Mouse (Mus musculus) MEL (cell line): ENCODE data around the gene Atad1. TPM values are rescaled to one million over a fixed set of nuclear protein-coding genes. Genes with fewer than 3 reads are reported as not detected.

Experiments used
- DNase-seq: peaks from one replicate; pipeline ENCODE4 v3.0.0; 2011; ENCODE audit warnings: low read depth, low spot score
- H3K27ac ChIP-seq: 2 replicates; pipeline ENCODE4 v1.5.1; 2012; ENCODE audit warnings: low read depth, mild to moderate bottlenecking, control low read depth, low read length, moderate library complexity; ENCODE audit not compliant: control insufficient read depth
- H3K27me3 ChIP-seq, 2 experiments: fragments of 150-350 bp in 1 of 2; sonication (generic) in 1 of 2; 2 replicates each; pipeline ENCODE4 v1.6.1; 2012; ENCODE audit warnings: low read length in 2 of 2, mild to moderate bottlenecking in 2 of 2, improper control_type of control experiment in 1 of 2, moderate library complexity in 1 of 2; ENCODE audit not compliant: insufficient read depth in 2 of 2, control insufficient read depth in 1 of 2
- H3K36me3 ChIP-seq, 2 experiments: 2 replicates each; pipeline ENCODE4 v1.6.1; 2012 to 2014; ENCODE audit warnings: low read length in 2 of 2, improper control_type of control experiment in 1 of 2, inconsistent platforms in 1 of 2, mild to moderate bottlenecking in 1 of 2; ENCODE audit not compliant: insufficient read depth in 2 of 2, control insufficient read depth in 1 of 2
- H3K4me1 ChIP-seq, 2 experiments: fragments of 150-350 bp in 1 of 2; sonication (generic) in 1 of 2; 2 replicates each; pipeline ENCODE4 v1.6.1; 2012; ENCODE audit warnings: low read length in 2 of 2, improper control_type of control experiment in 1 of 2, mild to moderate bottlenecking in 1 of 2; ENCODE audit not compliant: insufficient read depth in 2 of 2, control insufficient read depth in 1 of 2
- H3K4me3 ChIP-seq, 2 experiments: fragments of 150-350 bp in 1 of 2; sonication (generic) in 1 of 2; 2 replicates each; pipeline ENCODE4 v1.5.1; 2012; ENCODE audit warnings: low read depth in 2 of 2, low read length in 2 of 2, mild to moderate bottlenecking in 2 of 2, moderate library complexity in 2 of 2, control low read depth in 1 of 2, improper control_type of control experiment in 1 of 2; ENCODE audit not compliant: control insufficient read depth in 1 of 2, insufficient read depth in 1 of 2
- H3K79me2 ChIP-seq: 2 replicates; pipeline ENCODE4 v1.6.1; 2012; ENCODE audit warnings: mild to moderate bottlenecking, low read length, moderate library complexity; ENCODE audit not compliant: control insufficient read depth, poor library complexity, insufficient read depth
- H3K9ac ChIP-seq: 2 replicates; pipeline ENCODE4 v1.6.1; 2012; ENCODE audit warnings: low read depth, mild to moderate bottlenecking, control low read depth, low read length, moderate library complexity; ENCODE audit not compliant: control insufficient read depth, poor library complexity, severe bottlenecking
- H3K9me3 ChIP-seq: fragments of 150-350 bp; sonication (generic); replicated peaks from 2 replicates; pipeline ENCODE4 v1.6.1; 2012; ENCODE audit warnings: mild to moderate bottlenecking, low read length, improper control_type of control experiment, moderate library complexity; ENCODE audit not compliant: insufficient read depth
- BHLHE40 ChIP-seq: IDR thresholded peaks from 2 replicates; pipeline ENCODE4 v1.6.1; 2012; ENCODE audit warnings: low read depth, mild to moderate bottlenecking, inconsistent platforms, low read length, improper control_type of control experiment, borderline replicate concordance
- CTCF ChIP-seq, 3 experiments: IDR thresholded peaks in 2 of 3; conservative IDR thresholded peaks in 1 of 3; 2 replicates each; pipeline ENCODE4 v1.5.1; 2011 to 2012; ENCODE audit warnings: low read length in 3 of 3, low read depth in 2 of 3, mild to moderate bottlenecking in 2 of 3, improper control_type of control experiment in 1 of 3, inconsistent platforms in 1 of 3, mixed read lengths in 1 of 3, moderate library complexity in 1 of 3; ENCODE audit not compliant: control insufficient read depth in 1 of 3, insufficient read depth in 1 of 3, poor library complexity in 1 of 3, severe bottlenecking in 1 of 3
- ELF1 ChIP-seq: IDR thresholded peaks from 2 replicates; pipeline ENCODE4 v1.6.1; 2014; ENCODE audit warnings: low read depth, mild to moderate bottlenecking, inconsistent platforms, low read length, improper control_type of control experiment, moderate library complexity
- HCFC1 ChIP-seq: IDR thresholded peaks from 2 replicates; pipeline ENCODE4 v1.6.1; 2012; ENCODE audit warnings: low read depth, mild to moderate bottlenecking, inconsistent platforms, low read length, improper control_type of control experiment, moderate library complexity
- KAT2A ChIP-seq: conservative IDR thresholded peaks from 2 replicates; pipeline ENCODE4 v1.6.1; 2012; ENCODE audit warnings: low read depth, low read length, improper control_type of control experiment, inconsistent platforms
- MAFK ChIP-seq: IDR thresholded peaks from 2 replicates; pipeline ENCODE4 v1.6.1; 2011; ENCODE audit warnings: low read depth, mild to moderate bottlenecking, low read length, improper control_type of control experiment, borderline replicate concordance
- MAX ChIP-seq: IDR thresholded peaks from 2 replicates; pipeline ENCODE4 v1.6.1; 2011; ENCODE audit warnings: low read length, improper control_type of control experiment
- MAZ ChIP-seq: IDR thresholded peaks from 2 replicates; pipeline ENCODE4 v1.6.1; 2012; ENCODE audit warnings: low read depth, mild to moderate bottlenecking, inconsistent platforms, low read length, improper control_type of control experiment
- MEF2A ChIP-seq: IDR thresholded peaks from 2 replicates; pipeline ENCODE4 v1.6.1; 2014; ENCODE audit warnings: low read depth, mild to moderate bottlenecking, inconsistent platforms, low read length, improper control_type of control experiment; ENCODE audit not compliant: poor library complexity, insufficient replicate concordance, severe bottlenecking; ENCODE audit errors: extremely low read depth
- MYB ChIP-seq: IDR thresholded peaks from 2 replicates; pipeline ENCODE4 v1.6.1; 2011; ENCODE audit warnings: mild to moderate bottlenecking, low read depth, low read length, improper control_type of control experiment
- MYC ChIP-seq: IDR thresholded peaks from 2 replicates; pipeline ENCODE4 v1.6.1; 2011; ENCODE audit warnings: low read depth, mild to moderate bottlenecking, low read length, improper control_type of control experiment, moderate library complexity
- NRF1 ChIP-seq: IDR thresholded peaks from 2 replicates; pipeline ENCODE4 v1.6.1; 2014; ENCODE audit warnings: low read depth, mild to moderate bottlenecking, inconsistent platforms, low read length, improper control_type of control experiment, moderate library complexity; ENCODE audit not compliant: poor library complexity, insufficient read depth, severe bottlenecking
- POLR2A ChIP-seq, 2 experiments: IDR thresholded peaks; 2 replicates each; pipeline ENCODE4 v1.6.1; 2011 to 2012; ENCODE audit warnings: low read length in 2 of 2, mild to moderate bottlenecking in 2 of 2, control low read depth in 1 of 2, improper control_type of control experiment in 1 of 2, low read depth in 1 of 2, moderate library complexity in 1 of 2; ENCODE audit not compliant: control insufficient read depth in 1 of 2, insufficient read depth in 1 of 2, poor library complexity in 1 of 2
- POLR2AphosphoS2 ChIP-seq: IDR thresholded peaks from 2 replicates; pipeline ENCODE4 v1.6.1; 2011; ENCODE audit warnings: low read length, improper control_type of control experiment
- POLR2AphosphoS5 ChIP-seq: IDR thresholded peaks from 2 replicates; pipeline ENCODE4 v1.6.1; 2012; ENCODE audit warnings: low read depth, borderline replicate concordance, mild to moderate bottlenecking, inconsistent platforms, low read length, moderate library complexity, mixed read lengths
- RAD21 ChIP-seq: IDR thresholded peaks from 2 replicates; pipeline ENCODE4 v1.6.1; 2011; ENCODE audit warnings: mild to moderate bottlenecking, low read depth, low read length, improper control_type of control experiment
- SIN3A ChIP-seq: IDR thresholded peaks from 2 replicates; pipeline ENCODE4 v1.6.1; 2012; ENCODE audit warnings: low read length, improper control_type of control experiment, inconsistent platforms
- SMC3 ChIP-seq: IDR thresholded peaks from 2 replicates; pipeline ENCODE4 v1.6.1; 2011; ENCODE audit warnings: low read depth, low read length, improper control_type of control experiment
- TBP ChIP-seq: IDR thresholded peaks from 2 replicates; pipeline ENCODE4 v1.8.0; 2011; ENCODE audit warnings: low read depth, low read length, improper control_type of control experiment
- USF1 ChIP-seq: IDR thresholded peaks from 2 replicates; pipeline ENCODE4 v1.6.1; 2014; ENCODE audit warnings: low read depth, mild to moderate bottlenecking, inconsistent platforms, low read length, improper control_type of control experiment, moderate library complexity
- ZC3H11A ChIP-seq: IDR thresholded peaks from 2 replicates; pipeline ENCODE4 v1.6.1; 2012; ENCODE audit warnings: low read depth, mild to moderate bottlenecking, inconsistent platforms, low read length, improper control_type of control experiment
- ZKSCAN1 ChIP-seq: IDR thresholded peaks from 2 replicates; pipeline ENCODE4 v1.6.1; 2012; ENCODE audit warnings: low read depth, mild to moderate bottlenecking, inconsistent platforms, low read length, improper control_type of control experiment, moderate library complexity
- ZMIZ1 ChIP-seq: IDR thresholded peaks from 2 replicates; pipeline ENCODE4 v1.6.1; 2012; ENCODE audit warnings: low read depth, mild to moderate bottlenecking, inconsistent platforms, low read length, improper control_type of control experiment, moderate library complexity
- ZNF384 ChIP-seq: IDR thresholded peaks from 2 replicates; pipeline ENCODE4 v1.6.1; 2012; ENCODE audit warnings: low read depth, mild to moderate bottlenecking, inconsistent platforms, low read length, improper control_type of control experiment
- polyA plus RNA-seq, 2 experiments: library from polyadenylated mRNA; stranded (reverse) in 1 of 2; unstranded in 1 of 2; fragments of >175 nt in 1 of 2; fragments of >200 nt in 1 of 2; gene quantifications; 2 replicates each; pipeline versions ENCODE4 v1.2.1 to v1.2.4; 2012; ENCODE audit warnings: low replicate concordance in 2 of 2, low read depth in 1 of 2; ENCODE audit not compliant: insufficient read length in 2 of 2, insufficient read depth in 1 of 2, missing spikeins in 1 of 2
- total RNA-seq: library from RNA; depleted of rRNA; stranded (reverse); fragments of 300-350 nt; gene quantifications from 2 replicates; pipeline ENCODE4 v1.2.3, GENCODE M21; 2012

Gene Atad1
- total and polyA plus RNA-seq, 3 experiments, result 35.8 to 48.4 TPM; not detected in 1

DNA sequence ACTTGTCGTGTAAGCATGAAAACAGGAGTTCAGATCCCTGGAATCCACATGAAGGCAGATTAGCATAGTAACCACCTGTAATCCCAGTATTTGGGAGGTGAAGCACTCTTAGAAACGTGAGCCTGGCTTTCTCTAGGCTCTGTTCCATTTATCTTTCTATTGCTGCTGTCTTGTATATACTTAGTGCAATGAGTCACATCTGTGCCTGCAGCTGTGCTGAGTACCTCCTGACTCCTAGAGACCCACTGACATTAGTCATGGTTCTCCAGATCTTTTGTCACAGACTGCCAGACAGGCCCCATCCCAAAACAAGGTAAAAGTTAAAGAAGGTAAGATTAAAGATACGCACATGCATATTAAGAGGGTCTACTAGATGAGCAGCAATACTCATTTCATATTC lies 37.4 kb downstream of the Atad1 start:
- no peak overlapping the region for H3K27ac ChIP-seq
- TF ChIP-seq HCFC1, result no peak
- TF ChIP-seq TBP, result no peak
- TF ChIP-seq USF1, result no peak
- TF ChIP-seq POLR2A (IDR thresholded peaks at IDR 0.05; ENCODE audit: control insufficient read depth in 1 of 2, insufficient read depth in 1 of 2, low read depth in 1 of 2, low read length in 2 of 2, poor library complexity in 1 of 2), result no peak
- no peak for TF ChIP-seq MYC
- no peak for TF ChIP-seq RAD21
- no peak for TF ChIP-seq BHLHE40
- no peak for TF ChIP-seq MEF2A
- TF ChIP-seq MAX, result no peak
- no peak for TF ChIP-seq MAFK
- TF ChIP-seq POLR2AphosphoS5, result no peak
- TF ChIP-seq CTCF (IDR thresholded peaks at IDR 0.05 in 2 of 3, conservative IDR thresholded peaks at IDR 0.05 in 1 of 3; ENCODE audit: control insufficient read depth in 1 of 3, insufficient read depth in 1 of 3, low read depth in 2 of 3, low read length in 3 of 3, poor library complexity in 1 of 3, severe bottlenecking in 1 of 3), result no peak
- TF ChIP-seq ELF1, result no peak
- TF ChIP-seq NRF1, result no peak
- no peak for TF ChIP-seq ZMIZ1
- TF ChIP-seq SMC3, result no peak
- no peak for TF ChIP-seq SIN3A
- no peak for TF ChIP-seq MYB
- no peak for TF ChIP-seq POLR2AphosphoS2
- peaks cover 2 to 52% of the 10 kb centered on the region in 2 experiments; a peak in 3 of 4 replicates for H3K36me3 ChIP-seq
- no peak overlapping the region for H3K9ac ChIP-seq
- peaks cover 2% of the 10 kb centered on the region; the same call in 1 of the 2 replicates for H3K79me2 ChIP-seq
- no peaks in the 10 kb centered on the region for H3K9me3 ChIP-seq
- H3K27me3 ChIP-seq, result no peaks in the 10 kb centered on the region
- H3K4me1 ChIP-seq, result no peaks in the 10 kb centered on the region
- H3K4me3 ChIP-seq, result no peak overlapping the region
- DNase-seq, result no peak

- Histone ChIP-seq H3K36me3 (peaks cover 0 to 45% of the 10 kb centered on the region in 2 experiments; a peak in 2 of 4 replicates), H3K9ac (no peak overlapping the region), H3K9me3 (no peaks in the 10 kb centered on the region), H3K79me2 (no peaks in the 10 kb centered on the region), H3K4me1 (no peaks in the 10 kb centered on the region)
- no peak for DNase-seq
- no peak for TF ChIP-seq ZNF384
- TF ChIP-seq MAZ, result no peak
- TF ChIP-seq ELF1, result no peak
- no peak for TF ChIP-seq MAX
- no peak for TF ChIP-seq KAT2A
- TF ChIP-seq USF1, result no peak
- TF ChIP-seq ZC3H11A, result no peak
- TF ChIP-seq ZKSCAN1, result no peak
- TF ChIP-seq, all 39 proteins: peak for 0
- Histone ChIP-seq H3K27me3 (no peaks in the 10 kb centered on the region), H3K4me3 (no peak overlapping the region), H3K27ac (no peak overlapping the region)
Observed at GRCm38 (mm10) chr19:32696674-32697073, 42.9 kb downstream of the Atad1 start.
